Mouse (Mus musculus) C2C12 (cell line): ENCODE results near the gene Dock7.

ENCODE experiments used
- CTCF ChIP-seq: IDR thresholded peaks from one replicate; pipeline ENCODE4 v1.5.1; 2011; ENCODE audit not compliant: control insufficient read depth, insufficient read depth, insufficient read length
- MAX ChIP-seq: IDR thresholded peaks from one replicate; pipeline ENCODE4 v1.6.1; 2011; ENCODE audit warnings: mild to moderate bottlenecking, control low read depth
- MYOG ChIP-seq: IDR thresholded peaks from one replicate; pipeline ENCODE4 v1.6.1; 2011; ENCODE audit not compliant: control insufficient read depth, insufficient read length; ENCODE audit errors: extremely low read depth
- USF1 ChIP-seq: IDR thresholded peaks from one replicate; pipeline ENCODE4 v1.6.1; 2011; ENCODE audit warnings: low read depth, mild to moderate bottlenecking, control low read depth, moderate library complexity

GRCm38 (mm10) chr4:98950563-98950962 lies 170.2 kb downstream of the Dock7 start:
- TF ChIP-seq CTCF, result no peak
- no peak for TF ChIP-seq MAX
- TF ChIP-seq USF1, result no peak
- no peak for TF ChIP-seq MYOG
